Mouse (Mus musculus): ENCODE data around the gene Xylb. TPM values are rescaled to one million over a fixed set of nuclear protein-coding genes. Genes with fewer than 3 reads are reported as not detected.

Gene Xylb
- 7.1 and 12.7 TPM in 2 replicates for polyA plus RNA-seq (2012; rRNA removed)

DNA sequence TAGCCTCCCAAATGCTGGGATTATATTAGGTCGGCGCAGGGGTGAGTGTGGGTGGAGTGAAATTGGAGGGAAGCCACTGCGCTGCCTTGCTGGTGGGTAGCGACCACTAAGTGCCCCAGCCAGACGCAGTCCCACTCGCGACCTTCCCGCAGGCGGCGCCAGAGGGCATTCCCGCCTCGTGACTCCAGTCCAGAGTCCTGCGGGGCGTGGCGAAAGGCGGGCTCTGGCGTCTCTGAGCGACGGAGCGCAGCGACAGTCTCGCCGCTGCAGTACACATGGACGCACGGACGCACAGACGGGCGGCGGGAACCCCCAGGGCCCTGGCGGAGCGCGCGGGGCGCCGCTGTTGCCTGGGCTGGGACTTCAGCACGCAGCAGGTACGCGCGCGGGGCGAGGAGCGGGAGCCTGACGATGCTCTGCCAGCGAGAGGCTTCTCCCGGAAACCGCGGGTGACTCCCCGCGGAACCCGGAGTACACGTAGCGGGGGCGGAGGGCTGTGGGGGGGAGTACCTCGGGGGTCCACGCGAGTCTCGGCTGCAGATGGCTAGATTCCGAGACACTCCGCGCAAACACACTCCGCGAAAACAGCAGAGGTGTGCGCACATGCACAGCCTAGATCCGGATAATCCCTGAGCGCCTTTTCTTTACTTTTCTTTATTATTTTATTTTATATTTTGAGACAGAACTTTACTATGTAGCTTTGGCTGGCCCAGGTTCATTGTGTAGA is at the start of gene Xylb:
Gene Xylb, plus strand, starts transcription at position 51 of the 727 bp plus-strand sequence.

DNA sequence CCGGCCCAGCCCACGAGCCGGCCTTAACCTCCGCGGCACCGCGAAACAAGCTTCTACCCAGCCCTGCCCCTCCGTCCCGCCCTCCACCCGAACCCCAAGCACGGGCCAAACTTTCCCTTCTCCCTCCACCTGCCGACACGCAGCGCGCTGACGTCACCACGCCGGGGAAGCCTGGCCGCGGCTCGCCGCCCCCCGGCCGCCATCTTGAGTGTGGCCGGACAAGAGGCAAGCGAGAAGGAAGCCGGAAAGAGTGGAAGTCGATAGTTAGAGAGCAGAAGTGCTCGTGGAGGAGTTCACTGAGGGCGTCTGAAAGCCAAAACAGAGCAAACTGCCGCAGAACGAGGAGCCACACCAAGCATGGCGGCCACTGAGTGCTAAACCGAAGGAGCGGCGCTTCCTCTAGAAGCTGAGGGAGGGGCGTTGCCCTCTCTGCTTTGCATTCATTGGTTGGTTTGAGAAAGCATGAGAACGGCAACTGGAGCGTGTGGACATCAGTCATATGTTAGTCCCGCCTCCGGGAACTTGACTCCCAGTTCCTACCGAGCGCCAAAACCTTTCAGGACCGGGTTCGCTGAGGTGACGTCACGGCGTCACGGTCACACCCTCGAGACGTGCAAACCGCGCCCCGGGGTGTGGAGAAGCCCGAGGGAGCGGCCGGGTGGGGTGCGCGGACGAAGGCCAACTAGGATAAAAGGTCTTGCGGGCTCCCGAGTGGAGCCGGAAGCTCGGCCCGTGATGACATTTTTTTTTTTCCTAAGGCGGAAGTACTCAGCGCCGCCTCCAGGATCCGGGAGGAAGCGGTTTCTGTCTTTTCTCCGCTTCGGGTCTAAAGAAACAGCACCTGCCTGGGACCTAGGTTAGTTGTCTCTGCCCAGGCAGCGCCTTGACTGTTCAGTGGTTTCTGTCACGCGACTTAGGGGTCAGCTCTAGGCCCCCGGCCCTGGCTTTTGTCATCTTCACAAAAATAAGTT is 34.6 kb upstream of the Xylb start, which contains the start of gene Oxsr1:
Gene Oxsr1, minus strand, starts transcription at position 139 of the 971 bp plus-strand sequence.

DNA sequence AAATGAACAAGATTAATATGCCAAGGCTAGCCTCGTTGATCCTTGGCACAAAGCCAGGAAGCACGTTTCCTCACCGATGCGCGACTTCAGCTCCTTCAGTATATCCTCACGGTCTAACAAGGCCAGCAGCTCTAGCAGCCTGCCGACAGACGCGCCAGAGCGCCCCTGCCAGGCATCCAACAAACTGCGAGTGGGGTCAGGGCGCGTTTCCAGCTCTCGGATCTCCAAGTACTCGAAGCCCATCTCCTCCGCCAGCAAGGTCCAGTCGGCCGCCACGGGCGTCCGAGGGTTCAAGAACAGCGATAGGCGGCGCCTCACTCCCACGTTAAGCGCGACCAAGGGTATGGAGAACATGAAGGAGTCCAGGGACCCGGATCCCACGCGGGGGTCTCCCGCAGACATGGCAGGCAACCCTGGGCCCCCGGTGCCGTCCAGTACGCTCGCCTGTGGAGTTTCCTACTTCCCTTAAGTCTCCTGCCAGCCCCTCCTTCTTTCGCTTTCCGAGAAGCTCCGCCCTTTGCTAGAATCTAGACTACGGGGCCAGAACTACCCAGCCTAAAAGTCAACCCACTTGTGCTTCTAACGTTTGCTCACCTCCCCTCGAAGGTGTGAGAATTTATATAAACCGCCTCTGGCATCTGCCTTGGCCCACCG is 17.5 kb upstream of the Xylb start, which contains the start of gene Acaa1a:
Gene Acaa1a, plus strand, starts transcription at position 119 of the 654 bp plus-strand sequence.

DNA sequence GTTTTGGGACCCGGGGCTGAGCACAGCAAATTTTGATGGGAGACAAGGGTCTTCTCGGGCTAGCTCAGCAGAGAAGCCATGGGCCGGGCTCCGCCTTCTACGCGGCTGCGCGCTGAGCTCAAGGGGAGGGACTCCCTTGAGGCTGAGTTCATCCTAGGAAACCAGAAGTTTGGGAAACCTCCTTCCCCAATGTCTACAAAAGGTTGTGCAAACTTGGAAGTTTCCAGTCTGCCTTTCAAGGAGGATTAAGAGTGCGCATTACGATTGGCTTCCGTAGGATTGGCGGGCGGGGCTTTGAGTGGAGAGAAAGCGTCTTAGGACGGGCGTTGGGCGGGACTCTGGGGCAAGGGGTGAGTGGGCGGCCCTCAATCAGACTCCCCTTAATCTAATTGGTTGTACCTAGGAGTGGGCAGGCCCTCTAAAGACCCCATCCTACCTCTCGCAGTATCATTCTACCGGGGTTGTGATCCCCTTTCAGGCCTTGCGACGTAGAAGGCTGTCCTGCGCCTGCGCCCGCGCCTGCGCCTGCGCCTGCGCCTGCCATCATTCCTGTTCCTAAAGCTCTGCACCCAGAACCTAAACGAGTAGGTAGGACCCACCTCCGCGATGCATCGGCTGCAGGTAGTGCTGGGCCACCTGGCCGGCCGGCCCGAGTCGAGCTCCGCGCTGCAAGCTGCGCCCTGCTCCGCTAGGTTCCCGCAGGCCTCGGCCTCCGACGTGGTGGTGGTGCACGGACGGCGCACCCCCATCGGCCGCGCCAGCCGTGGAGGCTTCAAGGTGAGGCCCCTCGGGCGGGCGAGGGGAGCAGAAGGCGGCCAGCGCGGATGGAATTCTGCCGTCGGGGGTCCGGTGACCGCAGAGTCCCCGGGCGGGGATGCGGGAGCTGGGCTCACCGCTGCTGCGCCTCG is 16.0 kb upstream of the Xylb start, which contains the start of gene Myd88:
Gene Myd88, minus strand, starts transcription at position 503 of the 908 bp plus-strand sequence.

DNA sequence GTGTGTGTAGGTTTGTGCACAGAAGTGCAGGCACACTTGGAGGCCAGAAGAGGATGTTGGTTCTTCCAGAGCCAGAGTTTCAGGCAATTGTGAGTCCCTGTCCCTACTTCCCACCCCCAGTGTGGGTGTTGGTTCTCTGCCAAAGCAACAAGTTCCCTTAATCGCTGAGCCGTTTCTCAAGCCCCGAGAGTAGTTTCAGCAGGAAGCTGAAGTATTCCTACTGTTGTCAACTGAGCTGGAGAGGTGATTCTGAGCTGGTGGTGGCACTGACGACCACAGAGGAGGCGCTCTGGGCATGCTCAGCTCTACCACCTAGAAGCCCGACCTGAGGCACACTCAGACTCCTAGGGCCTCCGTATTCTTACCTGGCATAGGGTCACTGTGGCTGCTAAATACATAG is 8.1 kb downstream of the Xylb start, which contains the start of gene Slc22a14:
Gene Slc22a14, minus strand, starts transcription at position 270 of the 400 bp plus-strand sequence.

DNA sequence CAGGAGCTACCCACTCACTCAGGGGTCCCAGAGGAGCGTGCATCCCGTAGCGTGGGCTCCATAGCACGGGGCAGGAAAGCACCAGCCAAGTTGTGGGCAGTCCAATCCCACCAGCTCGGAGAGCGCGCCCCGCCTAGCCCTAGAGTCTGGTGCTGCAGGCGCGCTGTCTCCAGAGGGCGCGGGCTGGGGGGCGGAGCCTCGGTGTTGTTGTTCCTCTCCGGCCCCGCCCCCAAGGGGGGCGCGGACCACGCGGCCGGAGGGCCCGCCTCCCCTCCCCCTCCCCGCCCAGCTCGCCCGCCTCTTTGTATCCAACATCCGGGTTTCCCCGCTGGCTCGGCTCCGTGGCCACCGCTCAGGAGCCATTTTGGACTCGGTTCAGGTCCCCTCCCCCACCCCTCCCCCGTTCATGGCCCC is 44.6 kb downstream of the Xylb start, which contains the start of gene Acvr2b:
Gene Acvr2b, plus strand, starts transcription at position 318 of the 414 bp plus-strand sequence.

Other genes starting within 250 kb of the Xylb start
- 7.4 and 9.5 TPM in 2 replicates for gene Acaa1b, start 200.3 kb upstream of the Xylb start, polyA plus RNA-seq (2012; rRNA removed)
- not detected in 2 replicates for gene Gm47289, start 198.2 kb upstream of the Xylb start, polyA plus RNA-seq (2012; rRNA removed)
- gene Slc22a13, start 148.3 kb upstream of the Xylb start, polyA plus RNA-seq (2012; rRNA removed), result 0.10 TPM in 1 of 2 replicates, not detected in the other
- 15.3 and 15.6 TPM in 2 replicates for gene Oxsr1, start 35.0 kb upstream of the Xylb start, polyA plus RNA-seq (2012; rRNA removed)
- gene Acaa1a, start 17.7 kb upstream of the Xylb start, polyA plus RNA-seq (2012; rRNA removed), result 296 and 538 TPM in 2 replicates
- 22.3 and 26.2 TPM in 2 replicates for gene Myd88, start 16.0 kb upstream of the Xylb start, polyA plus RNA-seq (2012; rRNA removed)
- 0.20 and 0.30 TPM in 2 replicates for gene Slc22a14, start 8.2 kb downstream of the Xylb start, polyA plus RNA-seq (2012; rRNA removed)
- gene Acvr2b, start 44.7 kb downstream of the Xylb start, polyA plus RNA-seq (2012; rRNA removed), result 11.3 and 13.3 TPM in 2 replicates
- gene Exog, start 87.6 kb downstream of the Xylb start, polyA plus RNA-seq (2012; rRNA removed), result 3.5 and 3.7 TPM in 2 replicates
- 2.1 and 2.7 TPM in 2 replicates for gene Scn5a, start 221.6 kb downstream of the Xylb start, polyA plus RNA-seq (2012; rRNA removed)